Mouse (Mus musculus) heart, adult 2 months (tissue): ENCODE results near the gene Ptger3.

Source experiments
- CTCF ChIP-seq: fragments of 200-600 bp; IDR thresholded peaks from 2 replicates; pipeline ENCODE4 v1.8.1; 2022; ENCODE audit warnings: antibody characterized with exemption, mild to moderate bottlenecking, moderate library complexity
- POLR2A ChIP-seq: fragments of 200-500 bp; IDR thresholded peaks from 2 replicates; pipeline ENCODE4 v1.6.1; 2011; ENCODE audit warnings: mild to moderate bottlenecking, low read depth, low read length, control low read depth; ENCODE audit not compliant: insufficient read depth

DNA sequence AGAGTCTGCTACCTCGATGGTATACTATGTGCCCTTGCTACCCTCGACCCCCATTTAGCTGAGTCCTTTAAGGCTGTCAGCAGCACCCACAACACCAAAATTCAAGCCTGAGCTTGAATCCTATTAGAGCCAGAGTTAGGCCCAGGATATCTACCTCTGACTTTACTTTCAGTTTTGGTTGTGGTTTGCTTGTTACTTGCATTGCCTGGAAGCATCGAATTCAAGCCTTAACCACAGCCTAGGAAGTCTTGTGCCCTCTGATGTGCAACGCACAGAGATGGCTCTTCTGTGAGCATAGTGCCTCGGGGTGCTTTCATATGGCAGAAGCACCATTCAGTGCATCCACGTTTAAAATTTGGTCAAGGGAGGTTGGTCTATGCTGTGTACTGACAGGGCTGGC, 5.3 kb downstream of the Ptger3 start:
- no peak for TF ChIP-seq CTCF
- TF ChIP-seq POLR2A = no peak
